23 mouse cellular contexts compared by ENCODE assay signal in the genomic region with DNA sequence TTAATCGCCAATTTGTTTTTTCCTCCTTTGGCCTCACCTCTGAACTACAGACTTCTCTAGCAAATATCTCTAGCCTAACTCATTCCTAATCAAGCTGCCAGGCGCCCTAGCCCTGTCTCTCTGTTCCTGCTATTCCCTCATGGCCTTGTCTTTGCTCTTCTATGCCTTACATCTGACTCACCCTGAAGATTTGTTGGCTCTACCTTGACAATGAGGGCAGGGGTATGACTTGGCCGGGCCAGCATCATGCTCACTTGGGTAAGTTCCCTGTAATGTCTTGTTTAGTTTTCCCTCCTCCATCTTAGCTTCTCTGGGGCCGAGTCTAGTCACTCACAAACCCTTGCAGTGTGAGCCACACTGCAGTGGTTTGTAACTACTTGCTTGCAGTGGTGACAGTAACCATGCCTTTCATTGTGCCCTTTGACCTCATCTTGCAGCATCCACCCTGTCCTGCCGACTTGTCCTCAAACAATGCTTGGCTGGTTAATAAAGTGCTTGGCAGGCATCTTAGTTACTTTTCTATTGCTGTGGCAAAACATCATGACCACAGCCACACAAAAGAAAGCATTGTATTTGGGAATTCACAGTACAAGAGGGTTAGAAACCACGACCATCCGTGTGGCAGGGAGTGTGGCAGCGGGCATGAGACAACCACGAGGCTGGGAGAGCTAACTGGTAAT.
A peak's percentile ranks its signal among the peaks of the same experiment; 100 is the strongest.
DNase-seq lines count a peak whose midpoint lies in the region; ATAC-seq and TF ChIP-seq lines count a peak whose summit lies in the region.
"Had no signal": no experiment of that assay in that cellular context is flagged by ENCODE, and none has a peak within 500 bp of the region (broad histone marks: within the 10 kb centered on the region; RNA-seq: fewer than 3 reads in every experiment).

No protein-coding gene starts in this region.

- H3K9ac ChIP-seq in kidney, embryonic 14.5 days (ENCODE audit: low read depth, low read length) = no peak overlapping the region
- H3K9ac ChIP-seq: embryonic facial prominence, embryonic 15.5 days; limb, embryonic 12.5 days; liver, embryonic 13.5 days had no signal

- no peak overlapping the region for H3K27ac ChIP-seq in kidney, embryonic 14.5 days (ENCODE audit: low read depth, low read length)
- H3K27ac ChIP-seq: embryonic facial prominence, embryonic 15.5 days; forebrain, embryonic 10.5 days; heart, embryonic 10.5 days; hindbrain, postnatal 0 days; limb, embryonic 12.5 days; liver, embryonic 13.5 days had no signal

- in situ Hi-C loops in Patski (cut with MboI; ENCODE audit: low pct_unique_long_range_greater_than_20kb) = loop anchor here (10.0 kb wide), 1 partner anchor 139 kb away; no protein-coding TSS in a partner anchor

- no peak for ATAC-seq in kidney, embryonic 14.5 days (ENCODE audit: low FRiP score, low TSS enrichment)
- peak; percentile 37 for ATAC-seq in Patski
- ATAC-seq: forebrain, embryonic 16.5 days; hindbrain, postnatal 0 days had no signal

- H3K9me3 ChIP-seq in kidney, embryonic 14.5 days (ENCODE audit: control insufficient read depth, low read length) = no peaks in the 10 kb centered on the region
- H3K9me3 ChIP-seq: embryonic facial prominence, embryonic 15.5 days; forebrain, embryonic 10.5 days; heart, embryonic 10.5 days; limb, embryonic 12.5 days; liver, embryonic 13.5 days had no signal

- no peak for TF ChIP-seq CTCF in Patski (IDR thresholded peaks at IDR 0.05)

- H3K4me1 ChIP-seq in kidney, embryonic 14.5 days (ENCODE audit: control insufficient read depth, insufficient read depth, low read length) = no peaks in the 10 kb centered on the region
- H3K4me1 ChIP-seq: liver, embryonic 13.5 days had no signal

- 86% methylated on average over 9 of the region's 9 CpGs for WGBS in kidney, embryonic 14.5 days

- CTCF ChIA-PET in Patski (lab: Charles Lee) = interaction anchor here (1.4 kb wide), 1 partner anchor 18 kb away, joined by 3 read pairs; no protein-coding TSS in a partner anchor

- no peaks in the 10 kb centered on the region for H3K27me3 ChIP-seq in kidney, embryonic 14.5 days (ENCODE audit: control insufficient read depth, insufficient read depth, low read length)
- no peaks in the 10 kb centered on the region for H3K27me3 ChIP-seq in Patski
- H3K27me3 ChIP-seq: liver, embryonic 13.5 days had no signal

- no peak overlapping the region for H3K4me3 ChIP-seq in kidney, embryonic 14.5 days (ENCODE audit: low read length)
- H3K4me3 ChIP-seq: embryonic facial prominence, embryonic 15.5 days; forebrain, embryonic 10.5 days; heart, embryonic 10.5 days; limb, embryonic 12.5 days; liver, embryonic 13.5 days had no signal

- peak; percentile 15 to 27 for DNase-seq in kidney, postnatal 36 days
- DNase-seq in Patski (ENCODE audit: low read depth, low spot score) = peak; percentile 66
- DNase-seq in adrenal gland, postnatal 25 days = peak; percentile 20
- peak; percentile 19 for DNase-seq in yolk sac, embryonic 10.5 days (ENCODE audit: low spot score)
- no peak for DNase-seq in cerebellum, adult 11-12 months
- DNase-seq in urinary bladder, adult 18-20 months (ENCODE audit: low spot score in 2 of 2) = no peak
- DNase-seq in layer of hippocampus, postnatal 36 days = no peak
- DNase-seq: cerebellum, adult 8-10 months; cerebellum, postnatal 36 days; kidney, adult 11 months; kidney, postnatal 25 days; liver, embryonic 13.5 days; lung, adult 2 months; lung, postnatal 14 days; thymus, postnatal 25 days had no signal

- no peaks in the 10 kb centered on the region for H3K36me3 ChIP-seq in kidney, embryonic 14.5 days (ENCODE audit: control insufficient read depth, insufficient read depth, low read length)
- H3K36me3 ChIP-seq: embryonic facial prominence, embryonic 15.5 days; forebrain, embryonic 10.5 days; heart, embryonic 10.5 days; limb, embryonic 12.5 days; liver, embryonic 13.5 days had no signal

- H3K4me2 ChIP-seq in kidney, embryonic 14.5 days (replicated peaks; ENCODE audit: low read depth, low read length) = no peak overlapping the region
- H3K4me2 ChIP-seq: embryonic facial prominence, embryonic 15.5 days; limb, embryonic 12.5 days; liver, embryonic 13.5 days; midbrain, embryonic 11.5 days had no signal

- POLR2A ChIA-PET in Patski (lab: Charles Lee) = no interaction called here

Comparison
In these comparisons a context has a peak if more than half of its experiments do, and no peak if none do; other contexts are left out.
1. DNase-seq: peak in kidney, postnatal 36 days (2 of 2), Patski (single experiment), adrenal gland, postnatal 25 days (single experiment) and yolk sac, embryonic 10.5 days (single experiment); none in cerebellum, adult 11-12 months (single experiment), urinary bladder, adult 18-20 months (0 of 2) and layer of hippocampus, postnatal 36 days (0 of 2).